Mouse (Mus musculus) heart, adult 2 months (tissue): ENCODE measurements at regions not wholly inside any gene's neighbourhood (a gene's known extent, or its start where the extent isn't known, plus 50 kb on each side); places are given as distances from the start of the nearest gene placed in this dataset.

Experiments used
- DNase-seq, 2 experiments: peaks; one replicate each; pipeline ENCODE4 v3.0.0; 2021
- H3K27ac ChIP-seq: fragments of 200-600 bp; 2 replicates; pipeline ENCODE4 v1.8.1; 2022
- H3K27me3 ChIP-seq: fragments of 200-500 bp; 2 replicates; pipeline ENCODE4 v1.6.1; 2012; ENCODE audit warnings: mild to moderate bottlenecking, low read length, inconsistent platforms, mixed read lengths; ENCODE audit not compliant: control insufficient read depth, insufficient read depth
- H3K36me3 ChIP-seq: fragments of 200-500 bp; 2 replicates; pipeline ENCODE4 v1.6.1; 2012; ENCODE audit warnings: low read length, inconsistent platforms; ENCODE audit not compliant: control insufficient read depth, insufficient read depth
- H3K4me1 ChIP-seq: fragments of 200-500 bp; 2 replicates; pipeline ENCODE4 v1.6.1; 2011; ENCODE audit warnings: low read length; ENCODE audit not compliant: control insufficient read depth, insufficient read depth
- H3K4me3 ChIP-seq: fragments of 200-600 bp; 2 replicates; pipeline ENCODE4 v1.8.1; 2022
- H3K79me2 ChIP-seq: fragments of 200-500 bp; replicated peaks from 2 replicates; pipeline ENCODE4 v1.6.1; 2012; ENCODE audit warnings: mild to moderate bottlenecking, inconsistent platforms, low read length, moderate library complexity, mixed read lengths; ENCODE audit not compliant: control insufficient read depth, insufficient read depth
- H3K9ac ChIP-seq: fragments of 200-500 bp; 2 replicates; pipeline ENCODE4 v1.6.1; 2012; ENCODE audit warnings: low read depth, mild to moderate bottlenecking, control low read depth, inconsistent platforms, low read length, mixed read lengths
- CTCF ChIP-seq: fragments of 200-600 bp; IDR thresholded peaks from 2 replicates; pipeline ENCODE4 v1.8.1; 2022; ENCODE audit warnings: antibody characterized with exemption, mild to moderate bottlenecking, moderate library complexity
- EP300 ChIP-seq: fragments of 200-500 bp; IDR thresholded peaks from 2 replicates; pipeline ENCODE4 v1.6.1; 2011; ENCODE audit warnings: low read depth, low read length, control low read depth; ENCODE audit not compliant: insufficient read depth
- POLR2A ChIP-seq: fragments of 200-500 bp; IDR thresholded peaks from 2 replicates; pipeline ENCODE4 v1.6.1; 2011; ENCODE audit warnings: mild to moderate bottlenecking, low read depth, low read length, control low read depth; ENCODE audit not compliant: insufficient read depth
- WGBS: fragments of 180-500 bp; shearing (Covaris S2); methylation state at CpG from one replicate; pipeline ENCODE4 v1.1.7; 2018; 5-methylcytosine and 5-hydroxymethylcytosine counted together
- intact Hi-C: fragments of 180-260 bp; cut with DNase I; formaldehyde crosslinking; loops from one replicate; pipeline ENCODE4 v1.15.1; 2025

- 78% methylated on average over 7 of the region's 7 CpGs for WGBS
- Histone ChIP-seq H3K27ac (no peak overlapping the region), H3K79me2 (no peaks in the 10 kb centered on the region), H3K9ac (no peak overlapping the region), H3K27me3 (no peaks in the 10 kb centered on the region), H3K4me1 (peaks cover 4% of the 10 kb centered on the region), H3K36me3 (no peaks in the 10 kb centered on the region), H3K4me3 (no peak overlapping the region)
- no peak for TF ChIP-seq POLR2A
- no peak for TF ChIP-seq CTCF
- DNase-seq, result no peak
- intact Hi-C loops, result loop anchor here (5.0 kb wide), 1 partner anchor 244 kb away; no protein-coding TSS in a partner anchor
These were observed 105.3 kb upstream of the Spata13 start for GRCm38 (mm10) chr14:60528520-60528919.

- H3K4me3 ChIP-seq, result no peak overlapping the region
- peaks cover 4% of the 10 kb centered on the region for H3K4me1 ChIP-seq
- peak overlapping the region; percentile 54 for H3K27ac ChIP-seq
- H3K9ac ChIP-seq, result no peak overlapping the region
- 21% methylated on average over 3 of the region's 3 CpGs for WGBS
- TF ChIP-seq POLR2A (no peak), EP300 (0 out of 2 replicates have a peak, but pooled peaks have one; percentile 32)
- DNase-seq, result peak; percentile 54 to 72
- no peaks in the 10 kb centered on the region for H3K27me3 ChIP-seq
- intact Hi-C loops, result loop anchor here (5.0 kb wide), 1 partner anchor 243 kb away; no protein-coding TSS in a partner anchor
- no peaks in the 10 kb centered on the region for H3K36me3 ChIP-seq
- H3K79me2 ChIP-seq, result no peaks in the 10 kb centered on the region
These were observed 104.8 kb upstream of the Spata13 start for GRCm38 (mm10) chr14:60529022-60529421.

GRCm38 (mm10) chr14:60529646-60530347 is 104.0 kb upstream of the Spata13 start:
- 34% methylated on average over 6 of the region's 7 CpGs for WGBS
- intact Hi-C loops, result loop anchor here (2.0 to 5.0 kb wide), 3 partner anchors 29 to 243 kb away; no protein-coding TSS in a partner anchor
- Histone ChIP-seq H3K36me3 (no peaks in the 10 kb centered on the region), H3K27me3 (no peaks in the 10 kb centered on the region), H3K9ac (no peak overlapping the region), H3K4me3 (no peak overlapping the region), H3K79me2 (no peaks in the 10 kb centered on the region), H3K4me1 (peaks cover 4% of the 10 kb centered on the region), H3K27ac (peak overlapping the region; percentile 65)
- DNase-seq, result no peak
- TF ChIP-seq CTCF (peak; percentile 30), EP300 (no peak)

GRCm38 (mm10) chr14:60530348-60530711 is 103.5 kb upstream of the Spata13 start:
- H3K9ac ChIP-seq, result no peak overlapping the region
- peaks cover 4% of the 10 kb centered on the region for H3K4me1 ChIP-seq
- H3K27ac ChIP-seq, result peak overlapping the region; percentile 65
- no peak for TF ChIP-seq POLR2A
- no peak for TF ChIP-seq EP300
- TF ChIP-seq CTCF, result no peak
- intact Hi-C loops, result loop anchor here (2.0 to 5.0 kb wide), 2 partner anchors 28 to 62 kb away; no protein-coding TSS in a partner anchor
- H3K36me3 ChIP-seq, result no peaks in the 10 kb centered on the region
- no peaks in the 10 kb centered on the region for H3K27me3 ChIP-seq
- 44% methylated on average over 6 of the region's 6 CpGs for WGBS
- DNase-seq, result no peak
- no peak overlapping the region for H3K4me3 ChIP-seq
- H3K79me2 ChIP-seq, result no peaks in the 10 kb centered on the region

- Histone ChIP-seq H3K79me2 (no peaks in the 10 kb centered on the region), H3K4me3 (no peak overlapping the region), H3K4me1 (peaks cover 4% of the 10 kb centered on the region), H3K9ac (no peak overlapping the region), H3K27ac (peak overlapping the region; percentile 66), H3K36me3 (no peaks in the 10 kb centered on the region), H3K27me3 (no peaks in the 10 kb centered on the region)
- DNase-seq, result peak in 1 of 2 experiments; percentile 28
- 51% methylated on average over 5 of the region's 5 CpGs for WGBS
- TF ChIP-seq CTCF (no peak), POLR2A (no peak), EP300 (no peak)
- intact Hi-C loops, result loop anchor here (2.0 to 5.0 kb wide), 2 partner anchors 28 to 61 kb away; no protein-coding TSS in a partner anchor
These were observed 102.8 kb upstream of the Spata13 start for GRCm38 (mm10) chr14:60530973-60531372.

DNA sequence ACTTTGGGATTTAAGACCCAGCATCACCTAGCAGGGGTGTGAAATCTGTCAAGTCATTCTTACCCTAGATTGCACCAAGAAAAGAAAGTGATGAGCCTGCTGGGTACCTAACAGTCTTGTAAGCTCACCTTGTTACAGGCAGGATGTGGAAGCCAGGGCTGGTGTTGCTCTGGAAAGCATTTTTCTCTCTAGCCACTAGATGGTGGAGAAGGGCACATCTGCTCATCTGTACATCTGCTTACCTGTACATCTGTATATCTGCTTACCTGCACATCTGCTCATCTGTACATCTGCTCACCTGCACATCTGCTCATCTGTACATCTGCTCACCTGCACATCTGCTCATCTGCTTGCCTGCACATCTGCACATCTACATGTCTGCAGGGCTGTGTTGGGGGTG is 102.0 kb upstream of the Spata13 start:
- Histone ChIP-seq H3K4me1 (peaks cover 4% of the 10 kb centered on the region), H3K79me2 (no peaks in the 10 kb centered on the region), H3K36me3 (no peaks in the 10 kb centered on the region), H3K27me3 (no peaks in the 10 kb centered on the region), H3K4me3 (no peak overlapping the region), H3K27ac (peak overlapping the region; percentile 66; the same call in 1 of the 2 replicates), H3K9ac (no peak overlapping the region)
- intact Hi-C loops, result loop anchor here (2.0 to 5.0 kb wide), 2 partner anchors 27 to 61 kb away; no protein-coding TSS in a partner anchor
- TF ChIP-seq CTCF (peak; percentile 53), EP300 (no peak), POLR2A (no peak)
- DNase-seq, result no peak
